Mouse (Mus musculus): ENCODE measurements around the gene Rnf144b. TPM values are rescaled to one million over a fixed set of nuclear protein-coding genes. Genes with fewer than 3 reads are reported as not detected.

Rnf144b gene
- polyA plus RNA-seq, 1 experiment from 2014 or later, result 0.91 TPM

- H3K36me3 ChIP-seq (ENCODE audit: control insufficient read depth, insufficient read depth, low read length), result no peaks in the 10 kb centered on the region
These were observed 91.4 kb downstream of the Rnf144b start for GRCm38 (mm10) chr13:47213817-47214216.

GRCm38 (mm10) chr13:47214895-47215294 lies 92.4 kb downstream of the Rnf144b start:
- Histone ChIP-seq H3K4me2 (ENCODE audit: low read length) (no peak overlapping the region), H3K27me3 (replicated peaks; ENCODE audit: control insufficient read depth, insufficient read depth, low read length) (no peaks in the 10 kb centered on the region), H3K9ac (ENCODE audit: low read length) (no peak overlapping the region), H3K4me1 (ENCODE audit: control insufficient read depth, insufficient read depth, low read length) (no peaks in the 10 kb centered on the region), H3K36me3 (ENCODE audit: control insufficient read depth, insufficient read depth, low read length) (no peaks in the 10 kb centered on the region), H3K9me3 (replicated peaks; ENCODE audit: control insufficient read depth, low read length) (no peaks in the 10 kb centered on the region), H3K4me3 (ENCODE audit: low read depth, low read length) (no peak overlapping the region), H3K27ac (ENCODE audit: low read depth, low read length) (no peak overlapping the region)
- ATAC-seq (no peak), DNase-seq (ENCODE audit: low spot score) (no peak)
- WGBS, result 77% methylated on average over 5 of the region's 5 CpGs

More at GRCm38 (mm10) chr13:47213817-47214216, 91.4 kb downstream of the Rnf144b start:
- H3K4me2 ChIP-seq (ENCODE audit: low read length), result no peak overlapping the region
- H3K4me1 ChIP-seq (ENCODE audit: control insufficient read depth, insufficient read depth, low read length), result no peaks in the 10 kb centered on the region
- ATAC-seq, result no peak
- no peak overlapping the region for H3K9ac ChIP-seq (ENCODE audit: low read length)
- H3K27me3 ChIP-seq (replicated peaks; ENCODE audit: control insufficient read depth, insufficient read depth, low read length), result no peaks in the 10 kb centered on the region
- no peak overlapping the region for H3K27ac ChIP-seq (ENCODE audit: low read depth, low read length)
- H3K4me3 ChIP-seq (ENCODE audit: low read depth, low read length), result no peak overlapping the region
- no peak for DNase-seq (ENCODE audit: low spot score)
- no peaks in the 10 kb centered on the region for H3K9me3 ChIP-seq (replicated peaks; ENCODE audit: control insufficient read depth, low read length)
- WGBS, result 96% methylated on average over 10 of the region's 10 CpGs

GRCm38 (mm10) chr13:47215815-47216585 lies 93.5 kb downstream of the Rnf144b start:
- Histone ChIP-seq H3K9me3 (replicated peaks; ENCODE audit: control insufficient read depth, low read length) (no peaks in the 10 kb centered on the region), H3K4me1 (ENCODE audit: control insufficient read depth, insufficient read depth, low read length) (no peaks in the 10 kb centered on the region), H3K4me2 (ENCODE audit: low read length) (no peak overlapping the region), H3K9ac (ENCODE audit: low read length) (no peak overlapping the region), H3K36me3 (ENCODE audit: control insufficient read depth, insufficient read depth, low read length) (no peaks in the 10 kb centered on the region), H3K27ac (ENCODE audit: low read depth, low read length) (no peak overlapping the region), H3K4me3 (ENCODE audit: low read depth, low read length) (no peak overlapping the region), H3K27me3 (replicated peaks; ENCODE audit: control insufficient read depth, insufficient read depth, low read length) (no peaks in the 10 kb centered on the region)
- DNase-seq (ENCODE audit: low spot score), result no peak
- WGBS, result 88% methylated on average over 20 of the region's 20 CpGs
- ATAC-seq, result no peak

GRCm38 (mm10) chr13:47217107-47217571 lies 94.7 kb downstream of the Rnf144b start:
- DNase-seq (ENCODE audit: low spot score) (peak; percentile 46), ATAC-seq (no peak)
- no peak overlapping the region for H3K9ac ChIP-seq (ENCODE audit: low read length)
- H3K4me3 ChIP-seq (ENCODE audit: low read depth, low read length), result no peak overlapping the region
- H3K27me3 ChIP-seq (replicated peaks; ENCODE audit: control insufficient read depth, insufficient read depth, low read length), result no peaks in the 10 kb centered on the region
- H3K9me3 ChIP-seq (replicated peaks; ENCODE audit: control insufficient read depth, low read length), result no peaks in the 10 kb centered on the region
- no peaks in the 10 kb centered on the region for H3K36me3 ChIP-seq (ENCODE audit: control insufficient read depth, insufficient read depth, low read length)
- no peak overlapping the region for H3K4me2 ChIP-seq (ENCODE audit: low read length)
- no peak overlapping the region for H3K27ac ChIP-seq (ENCODE audit: low read depth, low read length)
- WGBS, result 79% methylated on average over 5 of the region's 5 CpGs
- no peaks in the 10 kb centered on the region for H3K4me1 ChIP-seq (ENCODE audit: control insufficient read depth, insufficient read depth, low read length)

GRCm38 (mm10) chr13:47218351-47218750 lies 95.9 kb downstream of the Rnf144b start:
- Histone ChIP-seq H3K4me3 (ENCODE audit: low read depth, low read length) (no peak overlapping the region), H3K36me3 (ENCODE audit: control insufficient read depth, insufficient read depth, low read length) (no peaks in the 10 kb centered on the region), H3K27me3 (replicated peaks; ENCODE audit: control insufficient read depth, insufficient read depth, low read length) (no peaks in the 10 kb centered on the region), H3K4me2 (ENCODE audit: low read length) (no peak overlapping the region), H3K9ac (ENCODE audit: low read length) (no peak overlapping the region), H3K27ac (ENCODE audit: low read depth, low read length) (no peak overlapping the region), H3K9me3 (replicated peaks; ENCODE audit: control insufficient read depth, low read length) (no peaks in the 10 kb centered on the region), H3K4me1 (ENCODE audit: control insufficient read depth, insufficient read depth, low read length) (no peaks in the 10 kb centered on the region)
- DNase-seq (ENCODE audit: low spot score), result no peak
- 84% methylated on average over 6 of the region's 6 CpGs for WGBS
- ATAC-seq, result no peak

- no peak overlapping the region for H3K4me3 ChIP-seq (ENCODE audit: low read depth, low read length)
- H3K4me2 ChIP-seq (ENCODE audit: low read length), result no peak overlapping the region
- peaks cover 6% of the 10 kb centered on the region; the same call in 1 of the 2 replicates for H3K4me1 ChIP-seq (ENCODE audit: control insufficient read depth, insufficient read depth, low read length)
- no peak overlapping the region for H3K9ac ChIP-seq (ENCODE audit: low read length)
- no peaks in the 10 kb centered on the region for H3K27me3 ChIP-seq (replicated peaks; ENCODE audit: control insufficient read depth, insufficient read depth, low read length)
- DNase-seq (ENCODE audit: low spot score), result no peak
- H3K36me3 ChIP-seq (ENCODE audit: control insufficient read depth, insufficient read depth, low read length), result no peaks in the 10 kb centered on the region
- ATAC-seq, result no peak
- no peak overlapping the region for H3K27ac ChIP-seq (ENCODE audit: low read depth, low read length)
- WGBS, result 93% methylated on average over 10 of the region's 10 CpGs
- no peaks in the 10 kb centered on the region for H3K9me3 ChIP-seq (replicated peaks; ENCODE audit: control insufficient read depth, low read length)
These were observed 98.0 kb downstream of the Rnf144b start for GRCm38 (mm10) chr13:47220426-47220825.

GRCm38 (mm10) chr13:47223576-47224538 lies 101.4 kb downstream of the Rnf144b start:
- Histone ChIP-seq H3K36me3 (ENCODE audit: control insufficient read depth, insufficient read depth, low read length) (no peaks in the 10 kb centered on the region), H3K9me3 (replicated peaks; ENCODE audit: control insufficient read depth, low read length) (no peaks in the 10 kb centered on the region), H3K27ac (ENCODE audit: low read depth, low read length) (0 out of 2 replicates have a peak overlapping the region, but pooled peaks have one; percentile 5), H3K27me3 (replicated peaks; ENCODE audit: control insufficient read depth, insufficient read depth, low read length) (no peaks in the 10 kb centered on the region), H3K4me2 (ENCODE audit: low read length) (no peak overlapping the region), H3K4me1 (ENCODE audit: control insufficient read depth, insufficient read depth, low read length) (peaks cover 6% of the 10 kb centered on the region; the same call in 1 of the 2 replicates), H3K9ac (ENCODE audit: low read length) (no peak overlapping the region), H3K4me3 (ENCODE audit: low read depth, low read length) (no peak overlapping the region)
- ATAC-seq (peak; percentile 61), DNase-seq (ENCODE audit: low spot score) (peak; percentile 61)
- WGBS, result 51% methylated on average over 18 of the region's 18 CpGs

GRCm38 (mm10) chr13:47224648-47225323 lies 102.3 kb downstream of the Rnf144b start:
- Histone ChIP-seq H3K4me1 (ENCODE audit: control insufficient read depth, insufficient read depth, low read length) (peaks cover 6% of the 10 kb centered on the region; the same call in 1 of the 2 replicates), H3K9ac (ENCODE audit: low read length) (no peak overlapping the region), H3K4me3 (ENCODE audit: low read depth, low read length) (no peak overlapping the region), H3K27ac (ENCODE audit: low read depth, low read length) (no peak overlapping the region), H3K27me3 (replicated peaks; ENCODE audit: control insufficient read depth, insufficient read depth, low read length) (no peaks in the 10 kb centered on the region), H3K9me3 (replicated peaks; ENCODE audit: control insufficient read depth, low read length) (no peaks in the 10 kb centered on the region), H3K36me3 (ENCODE audit: control insufficient read depth, insufficient read depth, low read length) (no peaks in the 10 kb centered on the region), H3K4me2 (ENCODE audit: low read length) (no peak overlapping the region)
- WGBS, result 17% methylated on average over 14 of the region's 14 CpGs
- ATAC-seq (no peak), DNase-seq (ENCODE audit: low spot score) (no peak)
